Mouse (Mus musculus): ENCODE data around the gene Eva1a.

Eva1a gene

GRCm38 (mm10) chr6:82040834-82041487 lies at the start of gene Eva1a:
Gene Eva1a (plus strand): TSS chr6:82041043.
- ATAC-seq (ENCODE audit: insufficient number of reproducible peaks, low FRiP score, low TSS enrichment): no peak

GRCm38 (mm10) chr6:82012392-82012791 lies 28.5 kb upstream of the Eva1a start:
- ATAC-seq (ENCODE audit: insufficient number of reproducible peaks, low FRiP score, low TSS enrichment): no peak

DNA sequence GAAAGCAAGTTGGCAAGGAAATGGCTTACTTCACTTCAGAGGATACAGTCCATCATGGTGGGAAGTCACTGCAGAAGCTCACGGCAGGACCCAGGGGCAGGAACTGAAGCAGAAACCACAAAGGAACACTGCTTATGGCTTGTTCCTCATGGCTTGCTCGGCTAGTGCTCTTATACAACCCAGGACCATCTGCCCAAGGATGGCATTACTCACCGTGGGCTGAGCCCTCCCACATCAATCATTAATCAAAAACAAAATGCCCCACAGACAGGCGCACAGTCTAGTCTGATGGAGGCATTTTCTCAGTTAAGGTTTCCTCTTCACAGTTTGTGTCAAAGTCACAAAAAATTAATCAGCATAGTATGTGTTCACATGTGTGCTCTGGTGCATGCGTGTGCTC lies 19.8 kb upstream of the Eva1a start:
- ATAC-seq (ENCODE audit: insufficient number of reproducible peaks, low FRiP score, low TSS enrichment): no peak

DNA sequence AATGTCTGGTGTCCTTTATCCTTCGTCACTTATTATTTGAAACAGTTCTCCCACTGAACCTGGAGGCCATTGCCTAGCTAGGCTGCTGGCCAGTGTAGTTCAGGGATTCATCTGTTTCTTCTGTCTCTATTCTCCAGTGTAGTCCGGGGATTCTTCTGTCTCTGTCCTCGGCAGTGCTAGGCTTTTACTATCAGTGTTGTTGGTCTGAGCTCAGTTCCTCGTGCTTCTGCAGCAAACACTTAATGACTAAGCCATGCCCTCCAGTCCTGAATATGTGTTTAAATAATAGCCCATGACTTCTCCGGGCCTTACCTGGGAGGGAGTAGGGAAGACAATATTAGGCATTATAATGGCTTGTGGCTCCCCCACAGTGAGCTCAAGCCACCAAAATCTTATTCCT lies 19.3 kb upstream of the Eva1a start:
- no peak for ATAC-seq (ENCODE audit: insufficient number of reproducible peaks, low FRiP score, low TSS enrichment)

- no peak for ATAC-seq (ENCODE audit: insufficient number of reproducible peaks, low FRiP score, low TSS enrichment)
Observed at GRCm38 (mm10) chr6:82029611-82030510, 11.0 kb upstream of the Eva1a start.

DNA sequence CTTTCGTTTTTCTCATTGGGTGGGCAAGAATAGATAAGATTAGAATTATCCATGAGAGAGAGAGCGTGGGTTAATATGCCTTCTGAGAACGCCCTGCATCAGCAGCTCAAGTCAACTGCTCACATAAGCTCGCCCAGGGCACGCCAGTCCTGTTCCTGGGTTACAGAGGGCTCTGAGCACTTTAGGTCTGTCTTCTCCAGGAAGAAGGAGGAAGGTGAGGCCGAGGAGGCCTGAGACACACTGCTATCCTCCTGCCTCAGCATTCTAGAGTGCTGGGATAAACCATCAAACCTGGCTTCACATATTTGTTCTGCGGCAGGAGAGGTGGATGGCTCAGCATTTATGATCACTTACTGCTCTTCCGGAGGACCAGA lies 10.3 kb upstream of the Eva1a start:
- no peak for ATAC-seq (ENCODE audit: insufficient number of reproducible peaks, low FRiP score, low TSS enrichment)

DNA sequence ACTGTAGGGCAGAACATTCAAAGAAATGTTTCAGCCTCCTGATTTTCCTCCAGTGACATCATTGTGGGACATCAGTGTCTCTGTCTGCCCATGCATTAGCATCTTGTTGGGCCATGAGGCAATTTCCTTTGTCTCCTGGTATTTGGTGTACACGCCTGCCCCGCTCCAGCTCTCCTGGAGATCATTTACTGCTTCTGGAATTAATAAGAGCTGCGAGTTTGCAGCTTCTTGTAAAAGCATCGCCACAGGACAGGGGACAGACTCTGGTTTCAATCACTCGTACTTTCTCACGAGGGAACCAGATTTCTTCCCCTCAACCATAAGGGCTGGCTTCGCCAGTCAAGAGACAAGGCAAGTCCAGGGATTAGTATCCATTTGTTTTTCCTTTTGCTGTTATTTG lies 3.6 kb upstream of the Eva1a start:
- no peak for ATAC-seq (ENCODE audit: insufficient number of reproducible peaks, low FRiP score, low TSS enrichment)

DNA sequence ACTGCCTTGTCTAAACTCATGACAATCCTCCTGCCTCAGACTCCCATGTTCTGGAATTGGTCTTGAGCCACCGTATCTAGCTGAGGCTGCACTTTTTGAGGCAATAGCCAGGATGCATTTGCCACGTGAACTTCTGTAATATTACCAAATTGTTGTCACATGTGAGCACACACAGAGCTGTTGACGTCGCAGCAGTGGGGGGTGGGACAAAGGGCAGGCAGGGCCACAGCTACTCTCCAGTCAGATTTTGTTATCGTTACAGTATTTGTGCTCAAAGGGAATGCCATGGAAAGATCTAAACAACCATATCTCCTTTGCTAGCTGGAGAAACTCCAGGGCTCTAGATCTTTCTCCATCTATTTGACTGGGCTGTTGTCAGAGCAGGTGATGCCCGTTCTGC lies 1.6 kb upstream of the Eva1a start:
- ATAC-seq (ENCODE audit: insufficient number of reproducible peaks, low FRiP score, low TSS enrichment): no peak

DNA sequence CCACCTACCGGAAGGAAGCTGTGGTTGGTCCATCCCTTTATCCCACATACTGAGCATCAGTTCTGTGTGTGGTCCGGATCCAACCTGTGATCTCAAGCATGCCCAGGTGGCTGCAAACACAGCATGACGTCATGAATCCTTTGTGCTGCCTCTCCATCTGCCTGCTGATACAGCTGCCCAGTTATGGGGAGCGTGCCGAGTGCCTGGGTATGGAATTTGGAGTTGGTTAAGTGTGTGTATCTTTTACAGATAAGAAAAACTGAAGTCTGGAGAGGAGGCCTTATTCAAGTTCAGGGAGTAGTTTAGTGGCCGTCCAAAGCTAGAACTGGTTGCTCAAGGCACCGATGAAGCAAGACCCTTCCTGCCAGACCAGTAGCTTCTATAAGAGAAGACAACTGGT lies 875 bp upstream of the Eva1a start:
- no peak for ATAC-seq (ENCODE audit: insufficient number of reproducible peaks, low FRiP score, low TSS enrichment)

- ATAC-seq (ENCODE audit: insufficient number of reproducible peaks, low FRiP score, low TSS enrichment): no peak
Observed at GRCm38 (mm10) chr6:82041488-82042295, 849 bp downstream of the Eva1a start.

GRCm38 (mm10) chr6:82042296-82043125 lies 1.7 kb downstream of the Eva1a start:
- ATAC-seq (ENCODE audit: insufficient number of reproducible peaks, low FRiP score, low TSS enrichment): no peak

DNA sequence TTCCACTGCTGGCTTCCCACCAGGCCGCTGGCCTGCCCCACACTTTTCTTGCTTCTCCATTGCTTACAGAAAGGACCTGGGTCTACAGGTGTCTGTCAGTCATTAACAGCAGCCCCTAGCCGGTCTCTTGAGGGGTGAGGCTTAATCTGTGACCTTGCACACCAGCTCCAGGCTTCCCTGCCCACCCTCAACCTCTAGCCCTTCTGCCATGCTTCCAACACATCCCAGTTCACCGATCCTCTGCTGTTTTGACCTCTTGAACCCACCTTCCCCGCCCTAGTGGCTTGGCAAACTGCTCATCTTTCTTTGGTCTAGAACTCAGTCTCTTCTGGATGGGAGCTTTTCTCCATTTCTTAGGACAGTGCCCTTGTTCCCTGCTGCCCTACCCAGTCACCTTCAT lies 2.8 kb downstream of the Eva1a start:
- ATAC-seq (ENCODE audit: insufficient number of reproducible peaks, low FRiP score, low TSS enrichment): no peak

DNA sequence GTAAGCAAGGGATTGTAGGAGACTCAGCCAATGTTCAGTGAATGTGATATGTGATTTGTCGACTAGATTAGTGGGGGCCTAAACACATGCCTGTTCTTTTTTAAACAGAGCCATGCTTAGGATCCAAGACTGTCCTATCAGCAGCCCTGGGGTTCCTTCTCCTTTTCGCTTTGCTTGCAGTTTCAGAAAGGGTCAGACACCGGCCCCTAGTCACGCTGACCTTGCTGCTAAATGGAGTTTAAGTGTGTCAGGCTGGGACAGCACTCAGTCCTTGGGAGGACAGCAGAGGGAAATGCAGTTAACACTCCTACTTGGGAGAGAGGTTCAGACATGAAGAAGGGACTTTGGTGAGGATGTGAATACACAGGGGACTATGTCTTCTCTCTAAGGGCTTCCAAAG lies 3.7 kb downstream of the Eva1a start:
- no peak for ATAC-seq (ENCODE audit: insufficient number of reproducible peaks, low FRiP score, low TSS enrichment)

DNA sequence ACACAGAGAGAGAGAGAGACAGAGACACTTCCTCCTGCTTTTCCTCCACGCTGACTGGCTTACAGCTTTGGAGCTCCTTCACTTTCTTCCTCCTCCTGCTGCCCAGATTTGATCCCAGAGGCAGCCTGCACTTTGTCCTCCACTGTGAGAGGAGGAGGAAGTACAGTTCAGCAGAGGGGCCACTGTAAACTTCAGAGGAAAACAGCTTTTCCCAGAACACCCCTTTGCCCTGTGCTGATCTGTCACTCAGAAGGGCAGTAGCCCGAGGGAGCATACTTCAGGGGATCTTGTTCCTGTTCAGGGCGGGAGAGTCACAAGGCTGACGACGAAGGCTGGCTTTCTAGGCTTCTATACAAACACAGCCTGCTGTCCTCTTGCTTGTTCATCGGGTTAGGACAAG lies 7.1 kb downstream of the Eva1a start:
- no peak for ATAC-seq (ENCODE audit: insufficient number of reproducible peaks, low FRiP score, low TSS enrichment)

DNA sequence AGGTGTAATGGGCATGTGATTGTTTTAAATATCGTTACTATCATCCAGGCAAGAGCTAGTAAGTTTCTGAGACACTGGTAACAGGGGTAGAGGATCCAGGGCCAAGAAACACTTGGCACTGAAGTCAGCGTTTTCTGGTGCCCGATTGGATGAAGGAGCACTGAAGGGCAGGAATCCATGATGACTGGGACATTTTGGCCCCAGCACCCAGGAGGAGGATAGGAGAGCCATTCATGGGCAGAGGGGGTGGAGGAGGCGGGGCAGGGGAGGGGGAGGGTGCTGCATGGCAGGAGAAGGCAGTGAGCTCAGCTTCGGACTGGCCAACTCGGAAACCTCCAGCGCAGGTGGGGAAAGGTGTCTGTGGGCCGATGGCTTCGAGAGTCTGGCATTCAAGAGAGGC lies 9.4 kb downstream of the Eva1a start:
- ATAC-seq (ENCODE audit: insufficient number of reproducible peaks, low FRiP score, low TSS enrichment): no peak

GRCm38 (mm10) chr6:82051569-82051968 lies 10.7 kb downstream of the Eva1a start:
- ATAC-seq (ENCODE audit: insufficient number of reproducible peaks, low FRiP score, low TSS enrichment): no peak

GRCm38 (mm10) chr6:82052047-82052725 lies 11.3 kb downstream of the Eva1a start:
- no peak for ATAC-seq (ENCODE audit: insufficient number of reproducible peaks, low FRiP score, low TSS enrichment)

- ATAC-seq (ENCODE audit: insufficient number of reproducible peaks, low FRiP score, low TSS enrichment): no peak
Observed at GRCm38 (mm10) chr6:82052726-82053118, 11.9 kb downstream of the Eva1a start.

GRCm38 (mm10) chr6:82054854-82055253 lies 14.0 kb downstream of the Eva1a start:
- ATAC-seq (ENCODE audit: insufficient number of reproducible peaks, low FRiP score, low TSS enrichment): no peak

DNA sequence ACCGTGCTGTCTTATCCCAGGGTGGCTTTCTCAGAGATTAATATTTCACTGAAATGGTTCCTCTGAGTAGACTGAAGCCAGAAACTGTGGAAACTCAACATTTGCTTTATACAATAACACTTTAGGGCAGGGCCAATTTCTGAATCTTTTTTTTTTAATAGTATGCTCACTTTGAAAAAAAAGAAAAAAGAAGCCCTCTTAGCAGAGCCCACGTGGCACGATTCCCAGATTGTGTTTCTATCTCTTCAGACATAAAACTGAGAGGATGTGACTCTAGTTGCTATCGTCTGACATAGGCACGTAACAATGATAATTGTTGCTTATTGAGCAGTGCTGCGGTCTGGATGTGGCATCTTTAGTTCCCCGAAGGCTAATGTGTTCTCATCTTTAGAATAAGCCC lies 19.1 kb downstream of the Eva1a start:
- ATAC-seq (ENCODE audit: insufficient number of reproducible peaks, low FRiP score, low TSS enrichment): no peak
